Mouse (Mus musculus) megakaryocyte, embryonic 14.5 days (primary cell): ENCODE data around the gene Car10.

Source experiments
- FLI1 ChIP-seq: IDR thresholded peaks from 2 replicates; pipeline ENCODE4 v1.6.1; 2012; ENCODE audit warnings: low read length, inconsistent platforms, mixed read lengths
- GATA1 ChIP-seq: IDR thresholded peaks from 3 replicates; pipeline ENCODE4 v1.6.1; 2012; ENCODE audit warnings: mixed read lengths, low read length, inconsistent platforms, borderline replicate concordance

DNA sequence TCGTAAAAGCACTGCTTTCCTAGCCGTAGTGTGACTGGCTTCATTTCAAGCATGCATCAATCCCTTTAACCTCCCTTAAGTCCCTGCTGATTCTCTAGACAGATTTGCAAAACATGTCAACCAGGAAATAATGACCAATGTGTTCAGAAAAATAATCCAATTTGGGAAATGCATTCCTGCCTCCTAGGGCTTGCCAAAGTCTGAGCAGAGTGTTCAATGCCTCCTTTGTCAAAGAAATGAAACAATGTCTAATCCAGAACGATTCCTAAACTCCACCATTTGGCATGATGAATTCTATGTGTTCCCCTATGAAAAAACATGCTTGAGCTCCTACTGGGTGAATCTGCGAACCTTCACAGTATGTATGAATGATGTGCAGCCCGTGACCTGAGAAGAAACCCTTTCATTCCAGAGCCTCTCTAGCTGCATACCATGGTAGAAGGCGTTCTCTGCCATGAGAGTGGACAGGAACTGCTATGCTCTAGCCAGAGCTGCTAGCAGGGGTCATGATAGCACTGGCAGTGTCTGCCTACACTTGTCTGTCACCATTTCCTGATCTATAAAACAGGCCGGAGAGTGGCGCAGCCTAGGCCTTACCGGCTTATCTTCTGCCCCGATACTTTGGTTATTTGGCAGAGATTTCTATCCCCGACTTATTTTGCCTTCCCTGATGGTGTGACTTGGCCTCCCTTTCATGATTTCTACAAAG lies 411.9 kb downstream of the Car10 start:
- TF ChIP-seq GATA1 (no peak), FLI1 (no peak)
